Mouse (Mus musculus) bone marrow, adult 2 months (tissue): ENCODE data around the gene Ghsr. TPM values are rescaled to one million over a fixed set of nuclear protein-coding genes. Genes with fewer than 3 reads are reported as not detected.

Source experiments
- H3K27ac ChIP-seq: fragments of 200-500 bp; 2 replicates; pipeline ENCODE4 v1.5.1; 2012; ENCODE audit warnings: low read depth, mild to moderate bottlenecking, control low read depth, inconsistent platforms, low read length; ENCODE audit not compliant: control insufficient read depth, poor library complexity, insufficient read depth
- H3K4me1 ChIP-seq: fragments of 200-500 bp; 2 replicates; pipeline ENCODE4 v1.6.1; 2011; ENCODE audit warnings: low read length; ENCODE audit not compliant: control insufficient read depth, insufficient read depth
- H3K4me3 ChIP-seq: fragments of 200-500 bp; replicated peaks from 2 replicates; pipeline ENCODE3; 2011; ENCODE audit warnings: mild to moderate bottlenecking, low read depth, low read length, control low read depth; ENCODE audit not compliant: control insufficient read depth
- CTCF ChIP-seq: fragments of 200-500 bp; IDR thresholded peaks from 2 replicates; pipeline ENCODE4 v1.5.1; 2011; ENCODE audit warnings: low read length, control low read depth; ENCODE audit not compliant: control insufficient read depth, insufficient read depth
- POLR2A ChIP-seq: fragments of 200-500 bp; IDR thresholded peaks from 2 replicates; pipeline ENCODE4 v1.6.1; 2011; ENCODE audit warnings: low read depth, mild to moderate bottlenecking, control low read depth, low read length, borderline replicate concordance; ENCODE audit not compliant: control insufficient read depth
- WGBS: fragments of 180-500 bp; shearing (Covaris S2); methylation state at CpG from one replicate; pipeline ENCODE4 v1.1.7; 2018; 5-methylcytosine and 5-hydroxymethylcytosine counted together
- polyA plus RNA-seq: library from polyadenylated mRNA; stranded (reverse); fragments of >200 nt; gene quantifications from 2 replicates; pipeline ENCODE4 v1.2.4, GENCODE M21; 2011; ENCODE audit warnings: low replicate concordance; ENCODE audit not compliant: missing spikeins, insufficient read depth, insufficient read length

The Ghsr gene
- polyA plus RNA-seq, 1 experiment, result not detected

DNA sequence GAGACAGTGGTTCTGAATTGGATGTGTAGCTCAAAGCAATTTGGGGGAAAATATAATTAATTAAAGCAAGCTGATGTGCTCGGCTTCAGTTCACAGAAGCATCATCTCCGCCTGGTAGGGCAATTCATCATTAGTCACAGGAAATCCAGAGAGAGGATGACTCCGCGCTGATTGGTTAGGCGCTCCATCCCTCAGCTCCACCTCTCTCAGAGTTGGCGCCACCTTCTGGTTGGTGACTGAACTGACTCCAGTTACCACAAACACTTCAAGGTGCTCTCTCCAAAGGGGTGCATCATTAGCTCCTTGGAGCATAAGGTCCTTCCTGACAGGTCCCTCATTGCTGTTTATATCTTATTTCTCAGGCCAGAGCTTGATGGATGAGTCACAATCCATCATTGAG is 25.6 kb upstream of the Ghsr start:
- 10% methylated on average over 6 of the region's 6 CpGs for WGBS
- TF ChIP-seq POLR2A (no peak), CTCF (peak; percentile 88)
- Histone ChIP-seq H3K4me3 (no peak overlapping the region), H3K4me1 (no peaks in the 10 kb centered on the region), H3K27ac (no peak overlapping the region)

DNA sequence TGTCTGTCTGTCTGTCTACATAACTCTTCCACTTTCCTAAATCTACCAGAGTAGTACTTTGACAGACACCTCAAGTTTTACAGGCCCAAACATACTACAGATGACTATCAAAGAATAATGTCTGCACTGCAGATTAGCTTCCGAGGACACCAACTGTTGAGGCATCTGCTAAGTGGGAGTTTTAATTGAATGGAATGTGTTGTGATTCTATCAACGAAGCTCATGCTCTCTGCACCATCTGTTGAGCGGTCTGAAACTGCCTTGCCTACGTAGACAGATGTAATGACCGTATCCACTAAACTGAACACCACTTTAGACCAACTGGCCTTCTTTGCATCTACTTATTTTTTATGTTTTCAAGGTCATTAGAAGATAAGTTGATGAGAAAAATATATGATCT is 22.7 kb upstream of the Ghsr start:
- Histone ChIP-seq H3K4me1 (no peaks in the 10 kb centered on the region), H3K4me3 (no peak overlapping the region), H3K27ac (no peak overlapping the region)
- TF ChIP-seq POLR2A (no peak), CTCF (no peak)
- WGBS, result 77% methylated on average over 5 of the region's 5 CpGs

DNA sequence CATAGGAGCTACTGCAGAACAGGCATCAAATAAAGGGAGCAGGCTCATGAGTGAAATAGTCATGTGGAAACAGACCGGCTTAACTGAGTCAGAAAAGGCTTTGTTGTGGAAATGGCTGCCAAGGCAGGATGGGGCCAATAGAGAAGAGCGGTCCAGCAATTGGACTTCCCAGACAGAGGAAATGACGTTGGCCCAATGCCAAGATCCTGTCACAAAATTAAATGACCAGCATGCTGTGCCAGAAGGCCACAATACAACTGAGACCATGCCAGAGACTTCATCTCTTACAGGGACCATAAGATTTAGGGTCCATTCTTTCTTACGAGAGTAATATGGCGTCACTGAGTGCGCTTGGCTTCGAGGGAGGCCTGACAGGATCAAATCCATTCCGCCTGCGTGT is 20.0 kb upstream of the Ghsr start:
- WGBS, result 83% methylated on average over 9 of the region's 9 CpGs
- no peaks in the 10 kb centered on the region for H3K4me1 ChIP-seq
- TF ChIP-seq POLR2A, result no peak
- TF ChIP-seq CTCF, result no peak

DNA sequence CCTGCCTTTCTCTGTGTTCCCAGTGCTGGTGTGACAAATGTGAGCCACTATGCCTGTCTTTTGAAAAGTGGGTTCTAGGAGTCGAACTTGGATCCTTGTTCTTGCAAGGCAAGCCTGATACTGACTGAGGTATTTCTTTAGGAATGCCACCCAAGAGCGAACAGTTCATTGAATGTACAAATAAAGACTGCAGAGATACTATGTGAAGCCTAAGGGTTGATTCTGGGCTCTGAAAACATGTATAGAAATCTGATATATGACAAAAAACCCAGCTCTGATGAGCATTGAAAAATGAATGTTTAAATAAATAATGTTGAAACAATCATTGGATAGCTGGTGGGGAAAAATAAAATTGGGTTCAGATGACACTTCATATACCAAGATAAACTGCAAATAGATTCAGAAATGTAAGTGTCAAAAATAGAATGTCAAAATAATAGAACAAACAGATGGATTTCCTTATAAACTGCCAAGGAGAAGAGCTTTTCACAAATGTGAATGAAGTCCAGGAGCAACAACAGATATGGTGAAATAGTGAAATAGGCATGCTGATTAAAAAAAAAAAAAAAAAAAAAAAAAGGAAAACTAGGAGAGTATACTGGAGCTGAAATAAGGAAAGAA is 11.9 kb upstream of the Ghsr start:
- H3K4me3 ChIP-seq, result no peak overlapping the region
- no peak overlapping the region for H3K27ac ChIP-seq
- 72% methylated on average over 2 of the region's 2 CpGs for WGBS
- H3K4me1 ChIP-seq, result no peaks in the 10 kb centered on the region
- no peak for TF ChIP-seq POLR2A

More for the DNA sequence above, 20.0 kb upstream of the Ghsr start:
- Histone ChIP-seq H3K27ac (no peak overlapping the region), H3K4me3 (no peak overlapping the region)

- no peak overlapping the region for H3K27ac ChIP-seq
- H3K4me1 ChIP-seq, result no peaks in the 10 kb centered on the region
- H3K4me3 ChIP-seq, result no peak overlapping the region
- TF ChIP-seq CTCF, result no peak
- 5% methylated on average over 10 of the region's 10 CpGs for WGBS
These were observed 1.0 kb upstream of the Ghsr start for GRCm38 (mm10) chr3:27370125-27370524.

GRCm38 (mm10) chr3:27370582-27371275 is 422 bp upstream of the Ghsr start:
- Histone ChIP-seq H3K4me3 (no peak overlapping the region), H3K27ac (no peak overlapping the region), H3K4me1 (no peaks in the 10 kb centered on the region)
- WGBS, result 8% methylated on average over 20 of the region's 20 CpGs
- TF ChIP-seq POLR2A, result no peak
- TF ChIP-seq CTCF, result no peak

DNA sequence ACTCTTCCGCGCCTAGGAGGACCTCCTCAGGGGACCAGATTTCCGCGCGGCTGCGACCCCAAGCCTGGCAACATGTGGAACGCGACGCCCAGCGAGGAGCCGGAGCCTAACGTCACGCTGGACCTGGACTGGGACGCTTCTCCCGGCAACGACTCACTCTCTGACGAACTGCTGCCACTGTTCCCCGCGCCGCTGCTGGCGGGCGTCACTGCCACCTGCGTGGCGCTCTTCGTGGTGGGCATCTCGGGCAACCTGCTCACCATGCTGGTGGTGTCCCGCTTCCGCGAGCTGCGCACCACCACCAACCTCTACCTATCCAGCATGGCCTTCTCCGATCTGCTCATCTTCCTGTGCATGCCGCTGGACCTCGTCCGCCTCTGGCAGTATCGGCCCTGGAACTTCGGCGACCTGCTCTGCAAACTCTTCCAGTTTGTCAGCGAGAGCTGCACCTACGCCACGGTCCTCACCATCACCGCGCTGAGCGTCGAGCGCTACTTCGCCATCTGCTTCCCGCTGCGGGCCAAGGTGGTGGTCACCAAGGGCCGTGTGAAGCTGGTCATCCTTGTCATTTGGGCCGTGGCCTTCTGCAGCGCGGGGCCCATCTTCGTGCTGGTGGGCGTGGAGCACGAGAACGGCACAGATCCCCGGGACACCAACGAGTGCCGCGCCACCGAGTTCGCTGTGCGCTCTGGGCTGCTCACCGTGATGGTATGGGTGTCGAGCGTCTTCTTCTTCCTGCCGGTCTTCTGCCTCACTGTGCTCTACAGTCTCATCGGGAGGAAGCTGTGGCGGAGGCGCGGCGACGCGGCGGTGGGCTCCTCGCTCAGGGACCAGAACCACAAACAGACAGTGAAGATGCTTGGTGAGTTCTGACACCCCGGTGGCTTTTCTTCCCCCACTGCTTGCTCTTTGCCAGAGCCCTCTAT is 837 bp downstream of the Ghsr start:
- Histone ChIP-seq H3K4me3 (no peak overlapping the region), H3K4me1 (no peaks in the 10 kb centered on the region), H3K27ac (no peak overlapping the region)
- 5% methylated on average over 77 of the region's 77 CpGs for WGBS
- TF ChIP-seq POLR2A, result no peak
- no peak for TF ChIP-seq CTCF

GRCm38 (mm10) chr3:27374396-27374795 is 3.2 kb downstream of the Ghsr start:
- WGBS, result 55% methylated on average over 9 of the region's 9 CpGs
- no peaks in the 10 kb centered on the region for H3K4me1 ChIP-seq
- H3K27ac ChIP-seq, result no peak overlapping the region
- H3K4me3 ChIP-seq, result no peak overlapping the region
- no peak for TF ChIP-seq POLR2A
- TF ChIP-seq CTCF, result no peak
